10 mouse cellular contexts compared by ENCODE assay signal in genomic region chr15:37114119-37114518, GRCm38 (mm10).
DNase-seq lines count a peak whose midpoint lies in the region; ATAC-seq and TF ChIP-seq lines count a peak whose summit lies in the region.
"Had no signal": no experiment of that assay in that cellular context is flagged by ENCODE, and none has a peak within 500 bp of the region (broad histone marks: within the 10 kb centered on the region; RNA-seq: fewer than 3 reads in every experiment).

No protein-coding gene starts in this region.

- peaks cover 5% of the 10 kb centered on the region; the same call in 1 of the 2 replicates for H3K9me3 ChIP-seq in kidney, embryonic 15.5 days (replicated peaks)
- no peaks in the 10 kb centered on the region for H3K9me3 ChIP-seq in hindbrain, embryonic 11.5 days (ENCODE audit: control insufficient read depth, low read length)
- no peaks in the 10 kb centered on the region for H3K9me3 ChIP-seq in limb, embryonic 14.5 days (ENCODE audit: control insufficient read depth, low read length)
- H3K9me3 ChIP-seq: embryonic facial prominence, embryonic 15.5 days had no signal

- H3K27ac ChIP-seq in kidney, embryonic 15.5 days = no peak overlapping the region
- no peak overlapping the region for H3K27ac ChIP-seq in hindbrain, embryonic 11.5 days (ENCODE audit: low read depth, low read length)
- no peak overlapping the region for H3K27ac ChIP-seq in limb, embryonic 14.5 days (replicated peaks; ENCODE audit: low read depth, low read length)
- H3K27ac ChIP-seq: embryonic facial prominence, embryonic 15.5 days; macrophage had no signal

- 14% methylated on average over 8 of the region's 8 CpGs for WGBS in kidney, embryonic 15.5 days
- WGBS in hindbrain, embryonic 11.5 days = 19% methylated on average over 8 of the region's 8 CpGs
- WGBS in limb, embryonic 14.5 days = 7% methylated on average over 8 of the region's 8 CpGs

- no peak for ATAC-seq in kidney, embryonic 15.5 days (replicated peaks; ENCODE audit: low FRiP score)
- no peak for ATAC-seq in hindbrain, embryonic 11.5 days (ENCODE audit: low FRiP score)
- ATAC-seq in limb, embryonic 14.5 days (ENCODE audit: low FRiP score, low read depth) = no peak
- peak; percentile 60; the same call in 1 of the 2 replicates for ATAC-seq in neutrophil, adult 5-6 weeks (ENCODE audit: extremely low read depth, insufficient number of reproducible peaks, low FRiP score, poor library complexity, severe bottlenecking)

- no peak overlapping the region for H3K9ac ChIP-seq in kidney, embryonic 15.5 days
- H3K9ac ChIP-seq in hindbrain, embryonic 11.5 days (ENCODE audit: low read depth, low read length) = no peak overlapping the region
- H3K9ac ChIP-seq in limb, embryonic 14.5 days (ENCODE audit: low read depth, low read length, severe bottlenecking) = no peak overlapping the region
- H3K9ac ChIP-seq: embryonic facial prominence, embryonic 15.5 days had no signal

- H3K27me3 ChIP-seq in kidney, embryonic 15.5 days = no peaks in the 10 kb centered on the region
- no peaks in the 10 kb centered on the region for H3K27me3 ChIP-seq in hindbrain, embryonic 11.5 days (ENCODE audit: control insufficient read depth, insufficient read depth, low read length)
- H3K27me3 ChIP-seq in limb, embryonic 14.5 days (ENCODE audit: control insufficient read depth, insufficient read depth, low read length) = no peaks in the 10 kb centered on the region
- H3K27me3 ChIP-seq: embryonic facial prominence, embryonic 15.5 days had no signal

- DNase-seq in kidney, adult 18-20 months = peak; percentile 75
- peak; percentile 51 for DNase-seq in adrenal gland, adult 2 months
- DNase-seq in embryo, embryonic 10 days (ENCODE audit: low spot score) = peak; percentile 87
- DNase-seq in hindbrain, embryonic 11.5 days (ENCODE audit: low spot score) = peak; percentile 89
- peak; percentile 48 for DNase-seq in limb, embryonic 14.5 days (ENCODE audit: low spot score)
- peak; percentile 87 for DNase-seq in thymus, postnatal 4 days

- H3K36me3 ChIP-seq in kidney, embryonic 15.5 days = no peaks in the 10 kb centered on the region
- no peaks in the 10 kb centered on the region for H3K36me3 ChIP-seq in hindbrain, embryonic 11.5 days (ENCODE audit: control insufficient read depth, insufficient read depth, low read length)
- H3K36me3 ChIP-seq in limb, embryonic 14.5 days (ENCODE audit: control insufficient read depth, insufficient read depth, low read length) = no peaks in the 10 kb centered on the region
- H3K36me3 ChIP-seq: embryonic facial prominence, embryonic 15.5 days had no signal

- TF ChIP-seq POLR2A in limb, embryonic 14.5 days (IDR thresholded peaks at IDR 0.05; ENCODE audit: borderline replicate concordance, extremely low read depth, insufficient read depth, insufficient read length) = no peak

- no peaks in the 10 kb centered on the region for H3K4me1 ChIP-seq in kidney, embryonic 15.5 days
- H3K4me1 ChIP-seq in hindbrain, embryonic 11.5 days (replicated peaks; ENCODE audit: control insufficient read depth, insufficient read depth, low read length) = no peaks in the 10 kb centered on the region
- H3K4me1 ChIP-seq in limb, embryonic 14.5 days (ENCODE audit: control insufficient read depth, insufficient read depth, low read length) = no peaks in the 10 kb centered on the region
- H3K4me1 ChIP-seq: embryonic facial prominence, embryonic 15.5 days had no signal

- no peak overlapping the region for H3K4me2 ChIP-seq in kidney, embryonic 15.5 days
- H3K4me2 ChIP-seq in hindbrain, embryonic 11.5 days (replicated peaks; ENCODE audit: low read depth, low read length) = no peak overlapping the region
- no peak overlapping the region for H3K4me2 ChIP-seq in limb, embryonic 14.5 days (replicated peaks; ENCODE audit: low read depth, low read length, severe bottlenecking)
- H3K4me2 ChIP-seq: embryonic facial prominence, embryonic 15.5 days had no signal

- no peak overlapping the region for H3K4me3 ChIP-seq in kidney, embryonic 15.5 days (replicated peaks)
- H3K4me3 ChIP-seq in hindbrain, embryonic 11.5 days (ENCODE audit: low read depth, low read length) = no peak overlapping the region
- H3K4me3 ChIP-seq in limb, embryonic 14.5 days (replicated peaks; ENCODE audit: low read length) = no peak overlapping the region
- H3K4me3 ChIP-seq: embryonic facial prominence, embryonic 15.5 days had no signal
